Mouse (Mus musculus): ENCODE measurements around the gene Ifna6.

GRCm38 (mm10) chr4:88876520-88876919, 49.3 kb downstream of the Ifna6 start:
- TF ChIP-seq CTCF (IDR thresholded peaks at IDR 0.05; ENCODE audit: insufficient read depth, low read length): no peak
- no peak for TF ChIP-seq POLR2A (IDR thresholded peaks at IDR 0.05; ENCODE audit: borderline replicate concordance, extremely low read depth, low read depth, low read length)
